Comparison of ENCODE assay signal across 24 mouse cellular contexts in the genomic region with DNA sequence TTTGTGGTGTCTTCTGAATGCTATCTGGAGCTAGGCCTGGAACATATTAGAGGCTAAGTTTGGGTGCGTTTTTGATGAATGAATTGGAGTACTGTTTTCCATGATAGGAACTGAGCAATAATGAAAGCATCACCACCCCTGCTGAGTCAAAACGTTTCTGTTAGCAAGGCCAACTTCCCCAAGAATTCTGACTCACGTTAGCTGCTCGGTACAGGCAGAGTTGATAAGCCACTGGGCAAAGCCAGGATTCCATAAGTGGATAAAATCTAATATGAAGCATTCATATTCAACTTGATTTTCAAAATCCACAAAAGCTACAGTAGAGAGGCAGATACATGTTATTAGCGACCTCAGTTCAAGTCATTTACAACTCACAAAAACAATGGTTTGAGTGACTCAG.
"Had no signal": no experiment of that assay in that cellular context is flagged by ENCODE, and none has a peak within 500 bp of the region (broad histone marks: within the 10 kb centered on the region; RNA-seq: fewer than 3 reads in every experiment).

No protein-coding gene starts in this region.

- H3K27me3 ChIP-seq: heart, embryonic 13.5 days; heart, embryonic 15.5 days; hindbrain, embryonic 13.5 days; hindbrain, embryonic 15.5 days; limb, embryonic 13.5 days; limb, embryonic 15.5 days; liver, embryonic 12.5 days had no signal

- H3K4me1 ChIP-seq: heart, embryonic 10.5 days; heart, embryonic 13.5 days; heart, embryonic 15.5 days; hindbrain, embryonic 13.5 days; hindbrain, embryonic 15.5 days; limb, embryonic 15.5 days; liver, embryonic 12.5 days had no signal

- H3K9me3 ChIP-seq: heart, embryonic 10.5 days; heart, embryonic 13.5 days; heart, embryonic 15.5 days; hindbrain, embryonic 13.5 days; hindbrain, embryonic 15.5 days; limb, embryonic 13.5 days; limb, embryonic 15.5 days; liver, embryonic 12.5 days had no signal

- H3K36me3 ChIP-seq: heart, embryonic 10.5 days; heart, embryonic 13.5 days; heart, embryonic 15.5 days; hindbrain, embryonic 13.5 days; hindbrain, embryonic 15.5 days; limb, embryonic 13.5 days; limb, embryonic 15.5 days; liver, embryonic 12.5 days had no signal

- H3K4me2 ChIP-seq: heart, embryonic 13.5 days; heart, embryonic 15.5 days; hindbrain, embryonic 13.5 days; hindbrain, embryonic 15.5 days; limb, embryonic 13.5 days; limb, embryonic 15.5 days; liver, embryonic 12.5 days had no signal

- DNase-seq: gastrocnemius, adult 2 months; gastrocnemius, postnatal 10 days; gastrocnemius, postnatal 25 days; heart, adult 18-20 months; heart, postnatal 14 days; heart, postnatal 36 days; kidney, adult 18-20 months; kidney, adult 8-10 months; kidney, postnatal 10 days; kidney, postnatal 25 days; kidney, postnatal 4 days; layer of hippocampus, adult 9-11 months; layer of hippocampus, postnatal 36 days; left cerebral cortex, postnatal 4 days had no signal

- H3K4me3 ChIP-seq: gastrocnemius, adult 2 months; heart, embryonic 10.5 days; heart, embryonic 13.5 days; heart, embryonic 15.5 days; hindbrain, embryonic 13.5 days; hindbrain, embryonic 15.5 days; limb, embryonic 13.5 days; limb, embryonic 15.5 days; liver, embryonic 12.5 days had no signal

- H3K27ac ChIP-seq: gastrocnemius, adult 2 months; heart, embryonic 10.5 days; heart, embryonic 13.5 days; heart, embryonic 15.5 days; hindbrain, embryonic 13.5 days; hindbrain, embryonic 15.5 days; hindbrain, postnatal 0 days; limb, embryonic 13.5 days; limb, embryonic 15.5 days; liver, embryonic 12.5 days; liver, embryonic 14.5 days had no signal

- H3K9ac ChIP-seq: heart, embryonic 13.5 days; heart, embryonic 15.5 days; hindbrain, embryonic 13.5 days; hindbrain, embryonic 15.5 days; limb, embryonic 13.5 days; limb, embryonic 15.5 days; liver, embryonic 12.5 days; liver, embryonic 14.5 days had no signal

- ATAC-seq: hindbrain, postnatal 0 days; liver, embryonic 12.5 days had no signal
